Comparison of ENCODE assay signal across 25 mouse cellular contexts in the genomic region with DNA sequence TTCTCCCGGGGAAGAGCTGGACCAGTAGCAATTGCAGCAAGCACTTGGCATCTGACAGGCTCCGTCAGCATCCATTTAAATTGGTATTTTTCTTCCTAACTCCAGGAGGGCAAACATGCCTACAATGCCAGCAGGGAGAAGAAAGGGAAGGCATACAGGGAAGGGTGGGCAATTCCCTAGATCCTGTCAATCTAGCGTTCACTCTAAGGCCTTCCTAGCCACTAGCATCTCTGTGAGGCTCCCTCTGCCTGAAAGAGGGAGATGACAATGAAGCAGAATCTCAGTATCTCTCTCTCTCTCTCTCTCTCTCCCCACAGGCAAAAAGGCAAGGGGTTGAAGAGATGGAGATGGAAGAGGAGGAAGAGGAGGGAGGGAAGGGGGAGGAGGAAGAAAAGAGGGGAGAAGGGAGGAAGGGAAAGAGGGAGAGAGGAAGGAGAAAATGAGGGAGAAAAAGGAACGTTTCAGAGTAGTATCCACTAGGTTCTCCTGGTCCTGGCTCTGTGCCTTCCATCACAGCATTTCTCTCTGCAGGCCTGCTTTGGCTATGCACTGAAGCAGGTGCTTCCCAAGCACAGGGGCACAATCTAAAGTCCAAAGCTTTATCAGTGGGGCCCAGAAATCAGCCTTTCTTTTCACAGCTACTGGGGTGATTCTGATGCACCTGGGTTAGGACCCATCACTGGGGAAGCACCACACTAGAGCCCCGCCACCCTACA.
A peak's percentile ranks its signal among the peaks of the same experiment; 100 is the strongest.
DNase-seq lines count a peak whose midpoint lies in the region; ATAC-seq lines count a peak whose summit lies in the region.
"Had no signal": no experiment of that assay in that cellular context is flagged by ENCODE, and none has a peak within 500 bp of the region (broad histone marks: within the 10 kb centered on the region; RNA-seq: fewer than 3 reads in every experiment).

No protein-coding gene starts in this region.

- 37% methylated on average over 5 of the region's 5 CpGs for WGBS in hindbrain, embryonic 15.5 days
- WGBS in hindbrain, embryonic 14.5 days: 45% methylated on average over 5 of the region's 5 CpGs
- WGBS in midbrain, embryonic 16.5 days: 47% methylated on average over 5 of the region's 5 CpGs
- WGBS in midbrain, embryonic 10.5 days: 49% methylated on average over 5 of the region's 5 CpGs

- no peaks in the 10 kb centered on the region for H3K9me3 ChIP-seq in hindbrain, embryonic 15.5 days
- H3K9me3 ChIP-seq in hindbrain, embryonic 14.5 days (ENCODE audit: control insufficient read depth, low read length): no peaks in the 10 kb centered on the region
- H3K9me3 ChIP-seq in midbrain, embryonic 16.5 days (replicated peaks; ENCODE audit: control insufficient read depth, low read length, poor library complexity, severe bottlenecking): no peaks in the 10 kb centered on the region
- no peaks in the 10 kb centered on the region for H3K9me3 ChIP-seq in midbrain, embryonic 10.5 days (replicated peaks)
- H3K9me3 ChIP-seq: forebrain, embryonic 13.5 days; heart, embryonic 13.5 days; intestine, embryonic 15.5 days; limb, embryonic 12.5 days; liver, embryonic 15.5 days had no signal

- peak; percentile 31 to 59 for DNase-seq in cerebellum, postnatal 14 days
- no peak for DNase-seq in cerebellum, adult 8-10 months
- no peak for DNase-seq in hindbrain, embryonic 14.5 days (ENCODE audit: low spot score)
- no peak for DNase-seq in midbrain, embryonic 10.5 days (ENCODE audit: low spot score)
- no peak for DNase-seq in spleen, adult 18-20 months
- DNase-seq: adrenal gland, postnatal 14 days; heart, postnatal 10 days; kidney, adult 2 months; kidney, postnatal 36 days; lung, embryonic 14.5 days; lung, postnatal 14 days; right cerebral cortex, postnatal 4 days; thymus, adult 2 months; thymus, postnatal 36 days had no signal

- H3K27me3 ChIP-seq in hindbrain, embryonic 15.5 days: peaks cover 18% of the 10 kb centered on the region
- H3K27me3 ChIP-seq in hindbrain, embryonic 14.5 days (ENCODE audit: control insufficient read depth, insufficient read depth, low read length): peaks cover 26% of the 10 kb centered on the region
- peaks cover 6% of the 10 kb centered on the region for H3K27me3 ChIP-seq in midbrain, embryonic 16.5 days (ENCODE audit: control insufficient read depth, insufficient read depth, low read depth, low read length)
- peaks cover 94% of the 10 kb centered on the region for H3K27me3 ChIP-seq in midbrain, embryonic 10.5 days (ENCODE audit: low read depth, poor library complexity, severe bottlenecking)

- ATAC-seq in hindbrain, embryonic 15.5 days (ENCODE audit: low FRiP score, low read depth): 0 out of 2 replicates have a peak, but pooled peaks have one; percentile 8
- no peak for ATAC-seq in hindbrain, embryonic 14.5 days (ENCODE audit: low FRiP score)
- 0 out of 2 replicates have a peak, but pooled peaks have one; percentile 25 for ATAC-seq in midbrain, embryonic 16.5 days
- ATAC-seq: forebrain, embryonic 13.5 days; intestine, embryonic 15.5 days; Patski had no signal

- no peak overlapping the region for H3K4me3 ChIP-seq in hindbrain, embryonic 15.5 days
- H3K4me3 ChIP-seq in hindbrain, embryonic 14.5 days (replicated peaks; ENCODE audit: low read length): no peak overlapping the region
- H3K4me3 ChIP-seq in midbrain, embryonic 16.5 days (ENCODE audit: low read depth, low read length): no peak overlapping the region
- H3K4me3 ChIP-seq in midbrain, embryonic 10.5 days: no peak overlapping the region
- H3K4me3 ChIP-seq: erythroblast, embryonic 14.5 days; forebrain, embryonic 13.5 days; heart, embryonic 13.5 days; intestine, embryonic 15.5 days; layer of hippocampus, adult 2 months; left cerebral cortex, adult 2 months; limb, embryonic 12.5 days; liver, embryonic 15.5 days had no signal

- no peaks in the 10 kb centered on the region for H3K4me1 ChIP-seq in hindbrain, embryonic 15.5 days (replicated peaks)
- H3K4me1 ChIP-seq in hindbrain, embryonic 14.5 days (replicated peaks; ENCODE audit: control insufficient read depth, insufficient read depth, low read length): no peaks in the 10 kb centered on the region
- H3K4me1 ChIP-seq in midbrain, embryonic 16.5 days (ENCODE audit: control insufficient read depth, insufficient read depth, low read length): peaks cover 4% of the 10 kb centered on the region; the same call in 1 of the 2 replicates
- no peaks in the 10 kb centered on the region for H3K4me1 ChIP-seq in midbrain, embryonic 10.5 days
- H3K4me1 ChIP-seq: forebrain, embryonic 13.5 days; heart, embryonic 13.5 days; intestine, embryonic 15.5 days; limb, embryonic 12.5 days; liver, embryonic 15.5 days had no signal

- no peaks in the 10 kb centered on the region for H3K36me3 ChIP-seq in hindbrain, embryonic 15.5 days
- no peaks in the 10 kb centered on the region for H3K36me3 ChIP-seq in hindbrain, embryonic 14.5 days (replicated peaks; ENCODE audit: control insufficient read depth, insufficient read depth)
- H3K36me3 ChIP-seq in midbrain, embryonic 16.5 days (ENCODE audit: control insufficient read depth, insufficient read depth, low read length): no peaks in the 10 kb centered on the region
- no peaks in the 10 kb centered on the region for H3K36me3 ChIP-seq in midbrain, embryonic 10.5 days
- H3K36me3 ChIP-seq: heart, embryonic 13.5 days; intestine, embryonic 15.5 days; limb, embryonic 12.5 days; liver, embryonic 15.5 days had no signal

- H3K4me2 ChIP-seq in hindbrain, embryonic 15.5 days: no peak overlapping the region
- H3K4me2 ChIP-seq in hindbrain, embryonic 14.5 days (replicated peaks): no peak overlapping the region
- no peak overlapping the region for H3K4me2 ChIP-seq in midbrain, embryonic 16.5 days (ENCODE audit: low read length)
- H3K4me2 ChIP-seq: forebrain, embryonic 13.5 days; heart, embryonic 13.5 days; intestine, embryonic 15.5 days; limb, embryonic 12.5 days; liver, embryonic 15.5 days; lung, embryonic 14.5 days had no signal

- H3K27ac ChIP-seq in hindbrain, embryonic 15.5 days (replicated peaks): no peak overlapping the region
- no peak overlapping the region for H3K27ac ChIP-seq in hindbrain, embryonic 14.5 days
- H3K27ac ChIP-seq in midbrain, embryonic 16.5 days (ENCODE audit: low read length): no peak overlapping the region
- H3K27ac ChIP-seq in midbrain, embryonic 10.5 days (replicated peaks): no peak overlapping the region
- H3K27ac ChIP-seq: forebrain, embryonic 13.5 days; heart, embryonic 13.5 days; intestine, embryonic 15.5 days; layer of hippocampus, adult 2 months; left cerebral cortex, adult 2 months; limb, embryonic 12.5 days; liver, embryonic 15.5 days had no signal

- H3K9ac ChIP-seq in hindbrain, embryonic 15.5 days: no peak overlapping the region
- no peak overlapping the region for H3K9ac ChIP-seq in hindbrain, embryonic 14.5 days
- no peak overlapping the region for H3K9ac ChIP-seq in midbrain, embryonic 16.5 days (ENCODE audit: low read depth, low read length)
- H3K9ac ChIP-seq: forebrain, embryonic 13.5 days; heart, embryonic 13.5 days; intestine, embryonic 15.5 days; limb, embryonic 12.5 days; liver, embryonic 15.5 days; lung, embryonic 14.5 days had no signal

Comparison
In these comparisons a context has a peak if more than half of its experiments do, and no peak if none do; other contexts are left out.
1. DNase-seq: peak in cerebellum, postnatal 14 days (2 of 2); none in cerebellum, adult 8-10 months (single experiment), hindbrain, embryonic 14.5 days (single experiment), midbrain, embryonic 10.5 days (single experiment) and spleen, adult 18-20 months (0 of 2).